Mouse (Mus musculus) erythroblast, adult 5-6 weeks (primary cell): ENCODE measurements around the gene Gm44502. TPM values are rescaled to one million over a fixed set of nuclear protein-coding genes. Genes with fewer than 3 reads are reported as not detected.
A peak's percentile ranks its signal among the peaks of the same experiment; 100 is the strongest.
"Not testable (repeated sequence)": the region's sequence is repeated elsewhere in the genome, so short reads cannot be mapped to it uniquely, and the experiment has no call there.

Experiments used
- ATAC-seq: replicated peaks from 2 replicates; pipeline ENCODE4 v1.8.0; 2016; ENCODE audit warnings: moderate number of reproducible peaks, mild to moderate bottlenecking, moderate TSS enrichment, inconsistent platforms; ENCODE audit not compliant: poor library complexity, low FRiP score, severe bottlenecking
- total RNA-seq, 2 experiments: library from RNA; stranded (forward) in 1 of 2; stranded (reverse) in 1 of 2; fragments of 150-400 nt in 1 of 2; fragments of 200-764, 138-1000 nt in 1 of 2; gene quantifications; 2 replicates each; pipeline versions ENCODE4 v1.2.3 to v1.2.4; 2015 to 2017; ENCODE audit warnings: low replicate concordance in 2 of 2

Gm44502 gene
- total RNA-seq, 2 experiments from 2014 or later: not detected

DNA sequence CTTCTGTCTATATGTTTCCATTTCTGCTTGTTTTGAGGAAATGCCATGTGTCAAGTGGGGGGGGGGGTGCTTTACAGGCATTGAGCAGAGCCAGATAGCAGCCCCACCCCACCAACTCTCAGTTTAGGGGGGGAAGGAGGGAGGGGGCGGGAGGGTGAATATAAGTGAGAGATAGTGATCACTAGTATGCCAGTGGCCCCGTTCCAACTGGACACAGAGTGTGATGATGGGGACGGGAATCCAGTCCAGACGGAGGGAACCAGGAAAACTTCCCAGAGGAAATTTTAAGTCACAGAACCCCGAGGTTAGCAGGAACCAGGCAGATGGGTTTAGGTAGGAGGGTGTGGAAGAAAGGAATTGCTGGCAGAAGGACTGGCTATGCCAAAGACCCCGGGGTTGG is 26.1 kb upstream of the Gm44502 start:
- no peak for ATAC-seq

DNA sequence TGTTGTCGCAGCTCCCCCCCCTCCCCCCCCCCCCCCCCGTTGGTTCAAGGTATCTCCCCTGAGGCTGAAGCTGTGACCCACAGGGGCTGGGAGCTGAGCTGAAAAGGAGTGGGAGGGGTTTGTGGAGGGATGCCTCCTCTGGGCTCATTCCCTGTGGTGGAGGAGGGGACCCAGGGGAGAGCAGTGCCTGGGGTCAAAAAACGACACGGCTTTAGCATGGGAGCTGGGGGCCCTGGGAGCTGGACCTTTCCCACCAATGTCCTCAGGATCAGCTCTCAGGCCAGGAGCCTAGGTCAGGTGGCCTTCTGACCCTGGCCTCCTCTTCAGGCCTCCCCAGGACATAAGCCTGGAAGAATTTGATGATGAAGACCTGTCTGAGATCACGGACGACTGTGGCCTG is 25.4 kb upstream of the Gm44502 start:
- no peak for ATAC-seq

GRCm38 (mm10) chr15:89453865-89454478 is 24.5 kb upstream of the Gm44502 start, which contains the start of gene Mapk8ip2:
Gene Mapk8ip2 (plus strand): TSS chr15:89453913.
- ATAC-seq: no peak

GRCm38 (mm10) chr15:89452906-89453864 is 23.7 kb upstream of the Gm44502 start:
- ATAC-seq: no peak

DNA sequence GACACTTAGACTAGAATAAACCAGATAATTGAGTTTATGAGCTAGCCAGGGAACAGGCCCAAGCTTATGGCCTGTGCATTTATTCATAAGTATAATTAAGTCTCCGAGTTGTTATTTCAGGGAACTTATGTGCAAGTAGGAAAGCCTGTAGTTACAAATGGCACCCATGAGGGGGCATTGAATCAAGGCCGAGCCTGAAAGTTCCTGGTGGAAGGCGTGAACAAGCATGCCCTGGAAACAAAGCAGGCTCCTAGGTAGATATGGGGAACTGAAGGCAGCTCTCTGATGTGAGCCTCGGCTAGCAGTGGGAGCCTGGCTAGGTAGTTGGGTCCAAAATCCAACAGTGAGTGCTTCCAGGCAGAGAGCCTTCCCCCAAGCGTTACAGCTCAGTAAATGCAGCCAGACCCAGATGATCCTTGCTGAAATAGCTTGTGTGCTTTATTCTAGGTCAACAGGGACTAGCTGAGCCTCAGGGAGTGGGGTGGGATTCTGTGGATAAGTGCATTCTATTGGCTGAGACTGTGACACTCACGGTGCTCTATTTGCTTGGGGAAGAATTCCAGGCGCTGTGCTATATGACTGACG is 13.1 kb upstream of the Gm44502 start:
- no peak for ATAC-seq

GRCm38 (mm10) chr15:89435878-89436277 is 6.4 kb upstream of the Gm44502 start:
- no peak for ATAC-seq

GRCm38 (mm10) chr15:89434136-89434535 is 4.6 kb upstream of the Gm44502 start:
- no peak for ATAC-seq

DNA sequence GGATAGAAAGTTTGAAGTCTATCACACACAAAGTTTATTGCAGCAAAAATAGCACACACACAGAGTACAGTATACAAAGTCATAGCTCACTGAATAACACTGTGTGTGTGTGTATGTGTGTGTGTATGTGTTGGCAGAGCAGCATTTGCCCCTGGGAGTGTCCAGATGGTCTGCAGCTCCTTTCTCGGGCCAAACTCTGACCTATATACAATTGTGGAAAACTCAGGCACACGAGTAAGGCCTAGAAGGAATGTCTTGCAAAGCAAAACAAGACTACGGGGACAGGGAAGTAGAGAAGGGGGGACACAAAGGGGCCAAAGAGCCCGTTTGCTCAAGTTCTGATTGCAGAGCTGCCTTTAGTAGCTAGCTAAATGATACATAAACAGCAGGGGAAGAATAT is 3.5 kb upstream of the Gm44502 start:
- ATAC-seq: no peak

GRCm38 (mm10) chr15:89431806-89432205 is 2.3 kb upstream of the Gm44502 start:
- ATAC-seq: no peak

- no peak for ATAC-seq
Observed at GRCm38 (mm10) chr15:89431271-89431670, 1.8 kb upstream of the Gm44502 start.

GRCm38 (mm10) chr15:89430771-89431170 is 1.3 kb upstream of the Gm44502 start:
- ATAC-seq: not testable (repeated sequence)

- ATAC-seq: peak; percentile 8
Observed at GRCm38 (mm10) chr15:89430341-89430740, 845 bp upstream of the Gm44502 start.

DNA sequence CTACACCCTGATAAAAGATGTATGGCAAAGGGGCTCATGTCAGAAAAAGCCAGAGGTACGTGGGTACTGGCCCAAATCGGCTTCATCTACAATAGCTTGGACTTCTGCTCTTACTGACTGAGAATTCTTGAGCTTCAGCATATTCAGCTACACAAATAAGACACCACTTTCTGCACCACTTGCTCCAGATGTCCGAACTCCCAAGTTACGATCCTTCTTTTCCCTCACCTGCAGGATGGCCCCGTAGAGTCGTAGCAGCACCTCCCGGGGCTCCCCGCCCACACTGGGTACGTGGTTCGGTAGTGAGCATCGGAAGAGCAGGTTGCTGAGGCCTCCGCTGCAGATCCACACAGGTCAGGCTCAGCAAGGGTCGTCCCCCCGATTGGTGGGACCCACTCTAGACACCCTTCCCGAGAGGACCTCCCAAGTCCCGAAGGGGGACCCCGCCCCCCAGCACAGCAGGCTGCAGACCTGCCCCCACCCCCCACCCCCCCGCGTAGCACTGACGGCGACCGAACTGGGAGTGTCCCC is 610 bp downstream of the Gm44502 start:
- no peak for ATAC-seq

GRCm38 (mm10) chr15:89428136-89428790 is 1.2 kb downstream of the Gm44502 start:
- no peak for ATAC-seq

GRCm38 (mm10) chr15:89426716-89427115 is 2.8 kb downstream of the Gm44502 start:
- no peak for ATAC-seq

DNA sequence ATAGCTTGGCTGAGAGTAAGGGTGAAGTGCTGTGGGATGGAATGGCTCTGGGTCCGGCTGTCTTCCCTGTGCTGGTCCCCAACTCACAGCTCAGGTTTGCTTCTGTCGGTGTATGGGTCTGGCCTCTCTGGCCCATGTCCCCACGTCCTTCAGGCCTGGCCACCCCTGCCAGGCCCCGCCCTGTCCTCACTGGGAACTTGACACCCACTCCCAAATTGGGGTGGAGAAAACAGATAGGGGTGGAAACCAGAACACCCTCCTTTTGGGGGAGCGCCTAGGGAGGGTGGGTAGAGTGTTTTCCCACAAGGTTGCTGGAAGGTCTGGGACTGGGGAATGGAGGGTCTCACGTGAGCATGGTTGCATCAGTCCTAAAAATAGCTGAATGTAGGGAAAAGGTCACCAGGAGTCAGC is 3.8 kb downstream of the Gm44502 start, which contains the start of gene Cpt1b:
TSS of gene Cpt1b (minus strand) at position 153 of the 411 bp plus-strand sequence.
- ATAC-seq: no peak

- ATAC-seq: no peak
Observed at GRCm38 (mm10) chr15:89424621-89425020, 4.9 kb downstream of the Gm44502 start.

DNA sequence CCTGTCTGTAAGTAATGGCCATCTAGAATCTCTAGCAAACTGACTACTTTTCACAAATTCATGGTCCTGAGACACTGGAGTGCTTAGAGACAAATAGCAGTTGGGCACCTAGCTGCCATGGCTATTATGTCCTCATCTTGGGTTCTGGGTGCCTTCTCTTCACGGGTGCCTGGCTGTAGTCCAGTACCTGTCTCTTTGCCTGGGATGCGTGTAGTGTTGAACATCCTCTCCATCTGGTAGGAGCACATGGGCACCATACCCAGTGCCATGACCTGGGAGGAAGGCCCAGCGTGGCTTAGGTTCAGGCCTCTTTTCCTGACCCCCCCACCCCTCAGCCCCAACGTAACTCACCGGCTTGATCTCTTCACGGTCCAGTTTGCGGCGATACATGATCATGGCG is 7.6 kb downstream of the Gm44502 start:
- ATAC-seq: no peak

GRCm38 (mm10) chr15:89415282-89415681 is 14.2 kb downstream of the Gm44502 start:
- no peak for ATAC-seq

- ATAC-seq: no peak; the same call in 1 of the 2 replicates
Observed at GRCm38 (mm10) chr15:89410118-89410517, 19.4 kb downstream of the Gm44502 start, which contains the start of gene Syce3. Gene Syce3 (minus strand): TSS chr15:89410503.
